Mouse (Mus musculus) intestine, embryonic 16.5 days (tissue): Measurements from ENCODE around the gene Tns1. TPM values are rescaled to one million over a fixed set of nuclear protein-coding genes. Genes with fewer than 3 reads are reported as not detected.

Source experiments
- ATAC-seq: fragments of 200-750 bp; cut with Nextera tagmentation; 2 replicates; pipeline ENCODE4 v1.8.0; 2017; ENCODE audit warnings: moderate TSS enrichment, moderate library complexity
- H3K27ac ChIP-seq: fragments of 300-500 bp; sonication (generic); 2 replicates; pipeline ENCODE4 v1.5.1; 2014; ENCODE audit warnings: mild to moderate bottlenecking, low read length
- H3K27me3 ChIP-seq: fragments of 300-500 bp; sonication (generic); replicated peaks from 2 replicates; pipeline ENCODE4 v1.6.1; 2014; ENCODE audit warnings: low read length, control low read depth, mixed read lengths; ENCODE audit not compliant: control insufficient read depth, insufficient read depth
- H3K36me3 ChIP-seq: fragments of 300-500 bp; sonication (generic); 2 replicates; pipeline ENCODE4 v1.6.1; 2014; ENCODE audit warnings: low read length, control low read depth; ENCODE audit not compliant: control insufficient read depth, insufficient read depth
- H3K4me1 ChIP-seq: fragments of 300-500 bp; sonication (generic); 2 replicates; pipeline ENCODE4 v1.6.1; 2014; ENCODE audit warnings: low read length, control low read depth, mixed read lengths; ENCODE audit not compliant: control insufficient read depth, insufficient read depth
- H3K4me2 ChIP-seq: fragments of 300-500 bp; sonication (generic); 2 replicates; pipeline ENCODE4 v1.6.1; 2014; ENCODE audit warnings: low read depth, low read length, control low read depth
- H3K4me3 ChIP-seq: fragments of 300-500 bp; sonication (generic); 2 replicates; pipeline ENCODE4 v1.5.1; 2014; ENCODE audit warnings: mild to moderate bottlenecking, low read length
- H3K9ac ChIP-seq: fragments of 300-500 bp; sonication (generic); 2 replicates; pipeline ENCODE4 v1.6.1; 2014; ENCODE audit warnings: low read depth, low read length
- H3K9me3 ChIP-seq: fragments of 300-500 bp; sonication (generic); 2 replicates; pipeline ENCODE4 v1.6.1; 2016; ENCODE audit warnings: low read length, control low read depth; ENCODE audit not compliant: control insufficient read depth
- WGBS: fragments of 180-500 bp; shearing (Covaris S2); extraction: QIAGEN DNeasy Blood & Tissue Kit; methylation state at CpG from one replicate; pipeline ENCODE4 v1.1.7; 2014; 5-methylcytosine and 5-hydroxymethylcytosine counted together
- polyA plus RNA-seq: library from polyadenylated mRNA; unstranded; fragments of >200 nt; fragmentation: Nextera tagmentation; extraction: Ambion mirVana; gene quantifications from 2 replicates; pipeline ENCODE4 v1.2.1, GENCODE M21; 2015

The Tns1 gene
- polyA plus RNA-seq, 1 experiment from 2014 or later: 20.2 TPM

GRCm38 (mm10) chr1:73997341-73997740 is 126.9 kb downstream of the Tns1 start:
- no peaks in the 10 kb centered on the region for H3K27me3 ChIP-seq
- H3K9me3 ChIP-seq: no peaks in the 10 kb centered on the region
- no peak for ATAC-seq
- H3K36me3 ChIP-seq: no peaks in the 10 kb centered on the region
- no peak overlapping the region for H3K4me3 ChIP-seq
- peaks cover 34% of the 10 kb centered on the region for H3K4me1 ChIP-seq
- WGBS: 91% methylated on average over 6 of the region's 6 CpGs
- no peak overlapping the region for H3K9ac ChIP-seq
- H3K27ac ChIP-seq: no peak overlapping the region
- H3K4me2 ChIP-seq: no peak overlapping the region

GRCm38 (mm10) chr1:73996650-73997049 is 127.6 kb downstream of the Tns1 start:
- no peak overlapping the region for H3K9ac ChIP-seq
- no peak overlapping the region for H3K4me3 ChIP-seq
- 85% methylated on average over 3 of the region's 3 CpGs for WGBS
- no peaks in the 10 kb centered on the region for H3K36me3 ChIP-seq
- H3K9me3 ChIP-seq: no peaks in the 10 kb centered on the region
- no peaks in the 10 kb centered on the region for H3K27me3 ChIP-seq
- H3K4me1 ChIP-seq: peaks cover 33% of the 10 kb centered on the region
- H3K27ac ChIP-seq: no peak overlapping the region
- no peak overlapping the region for H3K4me2 ChIP-seq
- ATAC-seq: no peak

- no peak overlapping the region for H3K4me2 ChIP-seq
- H3K36me3 ChIP-seq: no peaks in the 10 kb centered on the region
- no peaks in the 10 kb centered on the region for H3K9me3 ChIP-seq
- no peak overlapping the region for H3K27ac ChIP-seq
- ATAC-seq: no peak
- H3K9ac ChIP-seq: no peak overlapping the region
- 54% methylated on average over 2 of the region's 2 CpGs for WGBS
- H3K27me3 ChIP-seq: no peaks in the 10 kb centered on the region
- no peak overlapping the region for H3K4me3 ChIP-seq
- H3K4me1 ChIP-seq: peaks cover 29% of the 10 kb centered on the region
Observed at GRCm38 (mm10) chr1:73996209-73996608, 128.0 kb downstream of the Tns1 start.

GRCm38 (mm10) chr1:73995063-73995810 is 129.0 kb downstream of the Tns1 start:
- H3K4me2 ChIP-seq: no peak overlapping the region
- no peak overlapping the region for H3K4me3 ChIP-seq
- no peaks in the 10 kb centered on the region for H3K36me3 ChIP-seq
- ATAC-seq: no peak
- 83% methylated on average over 13 of the region's 13 CpGs for whole genome bisulfite sequencing
- peaks cover 20% of the 10 kb centered on the region for H3K4me1 ChIP-seq
- no peak overlapping the region for H3K27ac ChIP-seq
- H3K27me3 ChIP-seq: no peaks in the 10 kb centered on the region
- no peak overlapping the region for H3K9ac ChIP-seq
- H3K9me3 ChIP-seq: no peaks in the 10 kb centered on the region

GRCm38 (mm10) chr1:73993901-73994426 is 130.3 kb downstream of the Tns1 start:
- H3K4me3 ChIP-seq: no peak overlapping the region
- no peak overlapping the region for H3K4me2 ChIP-seq
- H3K9me3 ChIP-seq: no peaks in the 10 kb centered on the region
- H3K27ac ChIP-seq: 0 out of 2 replicates have a peak overlapping the region, but pooled peaks have one; percentile 3
- peaks cover 11% of the 10 kb centered on the region for H3K4me1 ChIP-seq
- no peak for ATAC-seq
- no peak overlapping the region for H3K9ac ChIP-seq
- no peaks in the 10 kb centered on the region for H3K27me3 ChIP-seq
- WGBS: 59% methylated on average over 7 of the region's 7 CpGs
- H3K36me3 ChIP-seq: peaks cover 4% of the 10 kb centered on the region; the same call in 1 of the 2 replicates

- no peak overlapping the region for H3K9ac ChIP-seq
- H3K36me3 ChIP-seq: peaks cover 4% of the 10 kb centered on the region; the same call in 1 of the 2 replicates
- H3K27ac ChIP-seq: no peak overlapping the region
- no peak overlapping the region for H3K4me3 ChIP-seq
- H3K4me1 ChIP-seq: peaks cover 4% of the 10 kb centered on the region
- H3K4me2 ChIP-seq: no peak overlapping the region
- ATAC-seq: no peak
- H3K9me3 ChIP-seq: no peaks in the 10 kb centered on the region
- no peaks in the 10 kb centered on the region for H3K27me3 ChIP-seq
- 78% methylated on average over 7 of the region's 7 CpGs for WGBS
Observed at GRCm38 (mm10) chr1:73993279-73993678, 131.0 kb downstream of the Tns1 start.

GRCm38 (mm10) chr1:73992201-73992938 is 131.9 kb downstream of the Tns1 start:
- Histone ChIP-seq H3K9ac (no peak overlapping the region), H3K27me3 (no peaks in the 10 kb centered on the region), H3K9me3 (no peaks in the 10 kb centered on the region), H3K4me2 (no peak overlapping the region), H3K4me1 (no peaks in the 10 kb centered on the region), H3K4me3 (no peak overlapping the region), H3K36me3 (peaks cover 4% of the 10 kb centered on the region; the same call in 1 of the 2 replicates), H3K27ac (no peak overlapping the region)
- WGBS: 66% methylated on average over 5 of the region's 5 CpGs
- no peak for ATAC-seq

GRCm38 (mm10) chr1:73991226-73991625 is 133.0 kb downstream of the Tns1 start:
- WGBS: 63% methylated on average over 7 of the region's 7 CpGs
- no peaks in the 10 kb centered on the region for H3K9me3 ChIP-seq
- H3K27me3 ChIP-seq: no peaks in the 10 kb centered on the region
- H3K36me3 ChIP-seq: peaks cover 4% of the 10 kb centered on the region; the same call in 1 of the 2 replicates
- no peak overlapping the region for H3K9ac ChIP-seq
- H3K4me2 ChIP-seq: no peak overlapping the region
- ATAC-seq: no peak
- H3K4me3 ChIP-seq: no peak overlapping the region
- H3K4me1 ChIP-seq: no peaks in the 10 kb centered on the region
- no peak overlapping the region for H3K27ac ChIP-seq

- Histone ChIP-seq H3K36me3 (peaks cover 4% of the 10 kb centered on the region; the same call in 1 of the 2 replicates), H3K27me3 (no peaks in the 10 kb centered on the region), H3K9ac (no peak overlapping the region), H3K27ac (no peak overlapping the region), H3K9me3 (no peaks in the 10 kb centered on the region), H3K4me3 (no peak overlapping the region), H3K4me2 (no peak overlapping the region), H3K4me1 (no peaks in the 10 kb centered on the region)
- ATAC-seq: no peak
- WGBS: 86% methylated on average over 3 of the region's 3 CpGs
Observed at GRCm38 (mm10) chr1:73990024-73990423, 134.2 kb downstream of the Tns1 start.
